Mouse (Mus musculus): ENCODE measurements around the gene Sh3rf3.

Sh3rf3 gene

DNA sequence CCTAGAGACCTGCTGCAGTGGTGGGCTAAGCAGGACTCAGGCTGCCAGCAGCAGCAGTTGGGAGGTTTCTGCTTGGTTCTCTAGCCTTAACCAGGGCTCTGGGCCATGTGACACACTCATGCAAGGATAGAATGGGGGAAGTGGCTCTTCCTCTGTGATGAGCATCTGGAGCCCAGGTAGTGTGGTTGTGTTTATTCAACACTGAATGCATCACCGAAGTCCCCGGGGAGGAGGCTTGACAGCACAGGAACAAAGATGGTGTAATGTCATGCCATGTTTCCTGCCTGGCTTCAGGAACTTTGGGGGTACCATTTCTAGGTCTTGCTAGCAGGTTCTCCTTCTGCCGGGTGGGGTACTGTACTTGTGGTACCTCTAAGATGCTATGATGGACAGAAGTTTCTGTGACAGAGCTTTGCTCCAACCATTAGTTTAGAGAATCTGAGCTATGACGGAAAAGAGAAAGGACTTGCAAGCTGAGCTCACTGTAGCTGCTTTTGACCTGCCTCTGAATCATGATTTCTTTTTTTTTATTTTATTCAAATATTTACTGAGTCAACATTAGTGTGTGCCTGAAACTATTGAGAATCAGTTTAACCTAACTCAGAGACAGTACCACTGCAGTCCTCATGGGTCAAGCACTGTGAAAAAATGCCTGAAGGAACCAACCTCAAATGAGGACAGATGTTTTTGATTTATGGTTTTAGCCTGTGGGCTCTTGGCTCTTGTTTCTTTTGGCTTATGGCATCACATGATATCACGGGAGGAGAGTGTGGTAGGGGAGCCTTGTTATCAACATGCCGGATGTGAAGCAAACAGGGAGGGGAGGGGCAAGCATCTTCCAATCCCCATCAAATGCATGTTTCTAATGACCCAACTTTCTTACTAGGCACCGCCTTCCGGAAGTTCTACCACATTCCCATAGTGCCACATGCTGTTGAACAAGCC is 102.4 kb downstream of the Sh3rf3 start:
- DNase-seq (ENCODE audit: low spot score in 2 of 2): no peak

GRCm38 (mm10) chr10:58921643-58922188 is 108.6 kb downstream of the Sh3rf3 start:
- no peak for DNase-seq (ENCODE audit: low spot score in 2 of 2)

- no peak for DNase-seq (ENCODE audit: low spot score in 2 of 2)
Observed at GRCm38 (mm10) chr10:58922216-58922829, 109.2 kb downstream of the Sh3rf3 start.

DNA sequence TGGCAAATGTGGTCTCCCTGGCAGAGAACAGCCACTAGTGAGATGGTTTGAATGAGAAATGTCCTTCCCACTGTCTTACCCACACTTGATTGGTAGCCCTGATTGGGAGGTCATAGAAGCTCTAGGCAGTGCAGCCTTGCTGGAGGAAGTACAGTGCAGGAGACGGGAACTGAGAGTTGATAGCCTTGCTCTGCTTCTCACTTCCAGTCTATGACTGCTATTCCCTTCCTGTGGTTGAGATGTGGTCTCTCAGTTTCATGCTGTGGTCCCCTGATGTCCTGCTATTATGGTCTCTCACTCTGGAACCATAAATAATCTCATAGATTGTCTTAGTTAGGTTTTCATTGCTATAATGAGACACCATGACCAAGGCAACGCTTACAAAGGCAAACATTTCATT is 109.8 kb downstream of the Sh3rf3 start:
- no peak for DNase-seq (ENCODE audit: low spot score in 2 of 2)

DNA sequence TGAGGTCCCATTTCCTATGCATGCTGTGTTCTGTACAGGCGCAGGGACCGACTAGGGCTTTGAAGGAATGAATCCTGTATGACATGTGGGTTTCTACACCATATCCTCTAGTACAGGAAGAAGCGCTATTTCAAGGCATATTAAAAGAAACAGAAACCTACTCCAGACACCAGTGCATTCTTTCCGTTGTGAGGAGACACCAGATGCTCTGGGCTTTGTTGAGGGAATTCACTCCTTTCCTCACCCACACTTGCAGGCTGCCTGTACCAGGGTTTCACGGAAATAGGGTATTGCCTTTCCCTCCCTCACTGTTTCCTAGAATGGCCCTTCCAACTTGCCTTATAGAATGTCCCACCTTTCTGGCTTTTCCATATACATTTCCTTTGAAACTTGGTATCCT is 113.4 kb downstream of the Sh3rf3 start:
- DNase-seq (ENCODE audit: low spot score in 2 of 2): no peak

DNA sequence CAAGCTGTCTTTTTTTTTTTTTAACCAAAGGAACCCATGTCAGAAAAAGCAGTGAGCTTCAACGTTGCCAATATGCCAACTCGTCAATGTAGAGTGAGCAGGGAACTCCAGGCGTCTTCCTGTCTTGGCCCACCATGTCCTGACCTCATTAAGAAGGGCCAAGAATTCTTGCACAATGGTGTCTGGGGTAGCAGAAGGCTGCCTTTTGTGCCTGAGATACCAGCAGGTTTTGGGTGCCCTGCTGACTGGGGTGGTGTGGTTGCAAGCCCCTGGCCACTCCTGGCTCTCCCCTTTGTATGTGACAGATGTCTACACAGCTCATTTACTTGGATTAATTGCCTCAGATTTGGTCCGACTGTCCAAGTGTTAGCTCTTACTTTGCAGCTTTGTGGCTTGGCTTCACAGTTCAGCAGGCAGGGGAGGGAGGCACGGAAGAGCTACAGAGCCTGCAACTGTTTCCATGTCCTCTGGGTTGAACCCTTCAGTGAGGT is 115.8 kb downstream of the Sh3rf3 start:
- no peak for DNase-seq (ENCODE audit: low spot score in 2 of 2)

DNA sequence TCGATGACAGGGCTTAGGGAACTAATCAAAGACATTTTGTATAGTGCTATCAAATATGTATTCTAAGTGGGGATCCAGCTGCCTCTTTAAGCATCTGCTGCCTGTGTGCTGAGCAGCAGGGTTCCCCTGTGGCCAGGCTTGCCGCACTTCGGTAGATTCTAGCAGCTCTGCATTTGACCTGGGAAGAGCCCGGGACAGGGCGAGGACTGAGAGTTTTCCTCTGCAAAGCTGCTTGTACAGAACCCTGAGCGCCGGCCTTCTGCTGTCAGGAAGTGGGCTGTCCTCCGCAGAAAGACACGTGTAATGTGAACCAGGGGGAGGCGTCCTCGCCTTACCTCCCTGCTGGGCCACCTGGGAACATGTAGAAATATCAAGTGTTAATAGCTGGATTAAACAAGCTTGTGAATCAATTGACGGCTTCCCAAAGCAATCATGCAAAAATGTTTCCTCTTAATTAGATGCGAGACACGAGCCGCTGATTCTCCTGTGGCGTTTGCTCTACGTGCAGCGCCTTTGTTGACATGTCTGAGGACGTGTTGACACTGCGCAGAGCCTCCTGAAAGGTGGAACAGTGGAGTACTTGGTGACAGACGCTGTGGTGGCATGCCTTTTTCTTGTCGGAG is 119.1 kb downstream of the Sh3rf3 start:
- DNase-seq (ENCODE audit: low spot score in 2 of 2): no peak

DNA sequence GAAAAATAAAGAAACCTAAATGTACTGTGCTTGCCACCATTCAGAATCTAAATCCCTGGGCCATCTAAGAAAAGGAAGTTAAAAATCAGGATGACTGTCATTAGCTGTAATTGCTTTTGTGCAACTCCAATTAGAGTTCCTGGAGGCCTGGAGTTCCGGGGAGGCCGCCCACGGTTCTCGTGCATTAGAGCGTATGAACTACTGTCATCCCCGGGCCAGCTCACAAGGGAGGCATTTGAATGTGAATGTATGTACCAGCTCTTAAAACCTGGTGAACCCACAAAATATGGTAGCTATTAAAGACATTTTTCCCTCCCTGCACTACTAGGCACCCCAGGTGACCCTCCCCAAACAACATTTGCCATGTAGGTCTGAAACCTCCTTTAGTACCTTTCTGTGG is 122.4 kb downstream of the Sh3rf3 start:
- no peak for DNase-seq (ENCODE audit: low spot score in 2 of 2)

DNA sequence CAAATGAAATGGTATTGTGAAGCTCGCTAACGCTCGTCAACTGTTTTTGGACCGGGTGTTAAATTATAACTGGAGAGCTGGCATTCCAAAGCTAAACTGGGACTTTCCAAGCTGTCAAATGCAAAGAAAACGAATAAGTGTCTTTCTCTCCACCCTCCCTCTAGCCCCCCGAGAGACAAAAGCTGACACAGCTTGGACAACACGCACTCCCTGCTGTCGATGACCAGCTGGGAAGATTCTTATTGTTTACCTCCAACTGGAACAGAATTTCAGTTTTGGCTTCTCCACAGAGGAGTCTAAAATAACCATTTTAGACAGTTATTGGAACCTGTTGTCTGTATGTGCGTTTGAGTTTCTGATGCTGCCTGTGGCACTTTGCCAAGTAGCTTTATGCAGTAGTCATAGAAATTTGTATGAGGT is 123.3 kb downstream of the Sh3rf3 start:
- no peak for DNase-seq (ENCODE audit: low spot score in 2 of 2)

DNA sequence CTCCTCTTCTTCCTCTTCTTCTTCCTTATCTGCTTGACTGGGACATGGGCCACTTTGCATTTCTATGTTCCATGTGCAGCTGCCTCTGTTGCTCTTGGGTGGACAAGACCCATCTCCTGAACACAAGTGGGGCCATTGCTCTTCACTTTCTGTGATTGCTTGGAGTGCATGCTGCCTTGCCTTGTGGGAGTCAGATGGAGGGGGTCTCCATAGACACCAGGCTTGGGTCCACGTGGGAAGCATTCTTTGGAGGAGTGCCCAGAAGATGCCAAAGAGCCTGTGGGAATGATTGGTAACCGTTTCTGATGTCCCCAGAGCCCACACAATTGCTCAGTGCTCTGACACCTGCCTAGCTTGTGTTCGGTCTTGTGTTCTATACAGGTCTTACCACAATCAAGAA is 124.4 kb downstream of the Sh3rf3 start:
- peak in 1 of 2 experiments; percentile 51 for DNase-seq (ENCODE audit: low spot score in 2 of 2)

DNA sequence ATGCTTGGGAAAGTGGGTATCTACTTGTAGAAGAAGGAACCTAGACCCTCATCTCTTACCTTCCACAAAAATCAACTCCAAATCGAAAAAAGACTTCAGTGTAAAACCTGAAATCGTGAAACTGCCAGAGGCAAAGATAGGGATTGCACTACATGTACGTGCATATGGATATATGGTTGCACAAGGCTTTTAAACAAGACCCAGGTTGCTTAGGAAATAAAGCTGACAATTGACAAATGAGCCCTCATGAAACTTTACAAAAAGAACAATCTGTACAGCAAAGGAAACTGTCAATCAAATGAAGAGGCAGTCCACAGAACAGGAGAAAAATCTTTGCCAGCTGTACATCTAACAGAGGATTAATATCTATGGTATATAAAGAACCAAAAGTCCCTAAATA is 129.7 kb downstream of the Sh3rf3 start:
- DNase-seq (ENCODE audit: low spot score in 2 of 2): no peak

- DNase-seq (ENCODE audit: low spot score in 2 of 2): no peak
Observed at GRCm38 (mm10) chr10:58943661-58944400, 130.7 kb downstream of the Sh3rf3 start.

GRCm38 (mm10) chr10:58944930-58945329 is 131.8 kb downstream of the Sh3rf3 start:
- DNase-seq (ENCODE audit: low spot score in 2 of 2): no peak

DNA sequence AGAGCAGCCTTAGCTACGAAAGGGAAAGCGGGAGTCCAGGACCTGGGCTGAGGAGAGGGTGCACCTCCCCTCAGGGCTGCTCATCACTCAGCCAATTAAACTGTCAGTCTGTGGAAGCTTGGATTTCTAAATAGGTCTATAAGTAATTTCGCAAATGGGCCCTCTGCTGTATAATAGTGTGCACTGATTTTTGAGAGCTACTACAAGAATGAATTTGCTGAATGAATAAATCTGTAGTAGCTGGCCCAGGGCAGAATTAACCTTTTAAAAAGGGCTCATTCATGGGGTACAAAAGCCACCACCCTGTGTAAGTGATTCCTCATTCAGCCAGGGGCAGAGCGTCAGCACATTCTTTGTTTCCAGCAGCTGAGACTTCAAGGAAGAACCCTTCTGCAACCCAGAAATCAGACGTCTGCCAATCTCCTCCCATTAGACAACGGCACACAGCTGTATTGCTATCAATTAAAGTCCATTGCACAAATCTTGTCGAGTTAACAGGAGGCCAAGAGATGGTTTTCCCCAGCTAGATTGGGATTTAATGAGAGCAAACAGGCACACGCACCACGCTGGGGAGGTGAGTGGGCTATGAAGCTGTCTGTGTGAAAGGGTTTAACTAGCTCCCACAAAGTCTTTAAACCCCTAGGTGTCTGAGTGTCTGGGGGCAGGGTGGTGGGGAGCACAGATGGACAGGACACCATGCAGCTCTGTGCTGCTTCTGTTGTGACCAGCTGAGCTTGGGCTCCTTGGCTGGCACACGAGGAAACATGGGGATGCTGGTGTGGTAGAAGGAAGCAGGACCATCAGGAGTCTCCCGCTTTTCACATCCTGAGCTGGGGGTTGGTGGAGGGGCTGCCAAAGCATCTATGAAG is 136.8 kb downstream of the Sh3rf3 start:
- DNase-seq (ENCODE audit: low spot score in 2 of 2): peak in 1 of 2 experiments; percentile 12

GRCm38 (mm10) chr10:58960193-58960592 is 147.0 kb downstream of the Sh3rf3 start:
- DNase-seq (ENCODE audit: low spot score in 2 of 2): no peak

DNA sequence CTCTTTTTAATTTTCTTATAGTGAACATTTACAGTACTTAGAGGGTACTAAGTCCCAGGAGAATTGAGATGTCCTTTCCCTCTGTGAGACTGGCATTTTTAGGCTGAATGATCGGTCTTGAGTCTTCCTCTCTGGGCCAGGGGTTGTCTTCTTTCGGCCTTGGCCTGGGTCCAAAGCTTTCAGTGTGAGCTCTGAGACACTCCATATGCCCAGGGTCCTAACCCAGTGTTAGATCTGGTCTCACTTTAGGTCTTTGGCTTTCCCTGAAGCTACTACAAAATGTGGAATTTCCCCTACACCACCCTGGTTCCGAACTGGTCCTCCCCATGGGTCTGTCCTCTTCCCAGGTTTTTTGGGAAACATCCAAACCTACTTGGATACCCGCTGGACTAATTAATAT is 155.1 kb downstream of the Sh3rf3 start:
- DNase-seq (ENCODE audit: low spot score in 2 of 2): peak in 1 of 2 experiments; percentile 27

DNA sequence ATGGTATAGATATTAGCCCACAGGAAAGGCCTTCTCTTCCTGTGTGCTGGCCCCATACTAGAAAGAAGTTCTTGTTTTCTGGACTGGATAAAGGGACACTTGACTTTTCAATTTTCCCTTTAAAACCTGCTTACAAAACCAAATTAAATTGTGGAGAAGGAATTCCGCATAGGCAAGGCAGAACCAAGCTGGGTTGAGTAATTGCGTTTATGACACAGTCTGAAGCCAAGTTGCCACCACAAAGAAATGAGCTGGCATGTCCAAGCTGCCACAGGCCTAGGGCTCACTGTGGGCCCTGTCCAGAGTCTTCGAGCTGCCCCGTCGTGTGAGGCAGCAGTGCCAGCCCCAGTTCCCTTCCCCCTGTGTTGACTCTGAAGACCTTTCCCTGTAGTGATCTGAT is 156.2 kb downstream of the Sh3rf3 start:
- DNase-seq (ENCODE audit: low spot score in 2 of 2): peak in 1 of 2 experiments; percentile 38

GRCm38 (mm10) chr10:58972115-58972514 is 159.0 kb downstream of the Sh3rf3 start:
- no peak for DNase-seq (ENCODE audit: low spot score in 2 of 2)

GRCm38 (mm10) chr10:58974138-58974537 is 161.0 kb downstream of the Sh3rf3 start:
- no peak for DNase-seq (ENCODE audit: low spot score in 2 of 2)

DNA sequence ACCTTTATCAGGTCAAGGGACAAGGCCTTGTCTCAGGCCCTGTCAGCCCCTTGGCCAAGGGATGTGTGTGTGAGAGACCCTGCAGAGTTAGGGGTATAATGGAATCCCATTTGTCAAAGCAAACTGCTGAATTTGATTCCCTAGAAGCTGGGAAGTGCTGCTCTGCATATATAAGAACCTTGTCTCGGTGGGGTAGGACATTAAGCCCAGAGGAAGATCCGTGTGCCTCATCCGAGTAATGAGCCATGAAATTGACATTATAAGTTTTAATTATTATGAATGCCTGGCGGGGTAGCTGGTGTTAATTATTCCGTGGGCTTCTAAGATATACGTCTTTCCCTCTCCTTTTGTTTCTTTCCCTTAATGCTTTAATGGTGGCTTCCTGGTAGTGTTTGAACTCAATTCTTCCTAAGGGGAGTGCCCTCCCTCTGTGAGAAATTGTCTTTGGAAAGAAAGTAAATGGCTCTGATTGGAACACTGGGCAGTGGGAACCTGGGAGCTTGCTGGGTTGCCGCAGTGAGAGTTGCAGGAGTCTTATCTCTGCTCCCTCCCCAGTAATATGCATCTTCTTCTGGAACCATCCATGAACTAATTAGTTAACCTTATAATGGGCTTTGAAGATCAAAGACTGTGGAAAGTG is 166.3 kb downstream of the Sh3rf3 start:
- DNase-seq (ENCODE audit: low spot score in 2 of 2): no peak

Data from spleen, postnatal 4 days (tissue).